Mouse (Mus musculus): ENCODE results near the gene Lrrc8b. TPM values are rescaled to one million over a fixed set of nuclear protein-coding genes. Genes with fewer than 3 reads are reported as not detected.

Lrrc8b gene
- total RNA-seq, 2 experiments from 2014 or later = 20.6 to 21.3 TPM

DNA sequence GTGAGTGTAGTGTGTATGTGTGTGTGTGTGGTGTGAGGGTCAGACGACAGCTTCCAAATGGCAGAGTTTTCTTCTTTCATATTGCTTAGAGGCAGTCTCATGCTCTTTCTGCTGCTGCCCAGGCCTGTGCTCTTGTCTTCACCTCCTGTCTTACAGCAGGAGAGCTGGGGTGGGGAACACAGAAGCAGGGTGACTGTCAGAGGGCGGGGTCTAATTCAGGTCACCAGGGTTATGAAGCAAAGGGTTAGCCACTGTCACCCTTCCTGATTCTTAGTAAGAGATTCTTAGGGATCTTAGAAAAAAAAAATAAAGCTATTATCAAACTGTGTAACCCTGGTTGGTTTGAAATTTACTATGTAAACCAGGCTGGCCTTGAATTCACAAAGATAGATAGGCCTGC lies 10.0 kb downstream of the Lrrc8b start:
- DNase-seq = no peak

DNA sequence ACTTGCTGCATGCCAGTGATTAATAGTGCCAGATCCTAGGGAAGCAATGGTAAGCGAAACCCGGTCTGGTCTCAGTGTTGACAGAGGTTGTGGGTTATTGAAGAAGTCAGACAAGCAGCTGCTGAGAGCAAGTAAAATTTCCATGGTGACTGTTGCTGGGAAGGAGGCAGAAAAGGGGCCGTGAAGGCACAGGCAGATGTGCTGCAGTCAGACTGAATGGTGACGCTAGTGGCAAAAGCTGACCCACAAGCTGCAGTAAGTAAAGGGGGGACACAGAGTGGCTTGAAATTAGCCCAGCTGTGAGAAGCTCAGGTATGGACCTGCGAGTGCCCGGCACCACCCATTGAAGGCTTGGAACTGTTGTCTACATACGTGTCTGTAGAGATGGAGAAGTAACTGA lies 11.8 kb downstream of the Lrrc8b start:
- DNase-seq = no peak

DNA sequence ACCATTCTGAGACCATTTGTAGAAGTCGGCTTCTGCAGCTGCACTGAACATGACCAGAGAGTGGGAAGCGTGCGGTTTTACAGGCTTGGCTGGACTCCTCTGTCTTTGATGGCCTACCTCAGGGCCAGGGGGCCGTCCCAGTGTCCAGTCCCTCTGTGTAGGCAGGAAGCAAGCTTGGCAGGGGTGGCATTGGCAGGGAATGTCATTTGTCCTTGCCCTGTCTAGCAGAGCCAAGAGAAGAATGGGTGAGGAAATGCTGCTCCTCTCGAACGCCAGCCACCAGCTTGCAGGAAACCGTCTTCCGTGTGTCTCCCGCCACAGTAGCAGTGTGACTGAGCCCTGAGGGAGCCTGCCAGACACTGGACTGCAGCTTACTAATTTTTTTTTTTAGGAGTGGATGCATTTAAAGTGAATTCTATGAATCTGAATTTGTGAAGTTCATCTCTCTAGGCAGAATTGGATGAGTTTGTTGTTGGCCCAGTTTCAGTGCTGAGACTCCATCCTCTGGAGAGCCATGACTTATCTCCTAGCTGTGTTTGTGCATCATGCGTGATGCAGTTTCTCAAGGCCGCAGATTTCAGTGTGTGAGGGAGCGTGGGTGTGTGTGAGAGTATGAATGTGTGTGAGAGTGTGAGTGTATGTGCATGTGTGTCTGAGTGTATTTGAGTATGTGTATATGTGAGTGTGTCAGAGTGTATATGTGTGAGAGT lies 12.8 kb downstream of the Lrrc8b start:
- DNase-seq = peak; percentile 25

DNA sequence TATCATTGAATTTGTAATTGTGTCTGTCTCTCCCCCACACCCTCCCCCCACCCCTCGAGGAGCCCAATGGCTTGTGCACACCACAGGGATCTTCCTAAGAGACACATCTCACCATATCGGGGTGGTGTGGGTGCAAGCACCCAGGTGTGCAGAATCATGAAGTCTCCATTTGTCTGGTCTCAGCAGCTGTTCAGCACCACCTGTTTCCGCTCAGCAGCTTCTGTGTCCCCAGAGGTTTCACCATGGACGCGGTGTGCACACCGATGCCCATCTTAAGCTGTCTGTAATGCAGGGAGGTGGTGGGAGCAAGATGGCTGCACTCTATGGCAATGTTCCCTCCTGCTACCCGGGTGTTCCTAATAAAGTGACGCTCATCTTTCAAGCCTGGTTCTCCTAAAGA lies 14.6 kb downstream of the Lrrc8b start:
- no peak for DNase-seq

DNA sequence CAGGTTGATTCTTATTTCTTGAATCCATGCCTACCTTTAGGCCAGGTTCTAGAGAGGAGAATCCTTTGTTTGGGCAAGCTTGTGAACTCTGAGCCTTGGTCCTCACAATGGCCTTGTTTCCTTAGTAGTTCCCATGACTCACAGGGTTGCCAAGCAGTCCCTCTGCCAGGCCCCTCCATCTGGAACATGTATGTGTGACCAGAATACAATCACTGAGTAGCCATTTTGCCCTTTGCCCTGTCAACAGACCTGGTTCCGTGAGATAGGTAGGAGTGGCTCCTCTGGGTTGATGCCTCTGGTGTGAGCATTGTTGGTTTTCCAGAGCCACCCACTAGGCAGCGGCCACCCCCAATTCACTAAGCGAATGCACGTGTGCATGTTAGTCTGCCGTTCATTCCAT lies 24.0 kb downstream of the Lrrc8b start:
- DNase-seq = no peak

DNA sequence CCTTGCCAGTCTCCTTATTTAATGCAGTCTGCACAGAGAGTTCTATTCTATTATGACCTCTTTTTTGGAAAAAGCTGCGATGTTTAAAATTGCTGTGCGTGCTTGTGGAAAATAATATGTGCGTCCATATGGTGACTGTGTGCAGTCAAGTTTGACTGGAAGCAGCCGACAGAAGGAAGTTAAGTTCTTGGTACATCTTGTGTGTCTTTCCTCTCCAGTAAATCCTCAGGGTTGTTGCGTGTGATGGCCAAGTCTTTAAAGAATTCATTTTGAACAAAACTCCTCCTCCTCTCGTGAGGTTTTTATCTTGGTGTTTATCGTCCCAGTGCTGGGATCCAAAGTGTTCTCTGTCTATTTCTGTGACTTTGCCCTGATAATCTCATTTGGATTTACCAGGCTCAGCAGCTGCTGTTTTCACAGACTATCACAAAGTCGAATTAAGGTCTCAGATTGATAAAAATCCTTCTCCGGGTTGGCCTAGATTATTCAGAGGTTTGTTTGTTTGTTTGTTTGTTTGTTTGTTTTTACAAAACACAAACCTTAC lies 25.5 kb downstream of the Lrrc8b start:
- DNase-seq = no peak

DNA sequence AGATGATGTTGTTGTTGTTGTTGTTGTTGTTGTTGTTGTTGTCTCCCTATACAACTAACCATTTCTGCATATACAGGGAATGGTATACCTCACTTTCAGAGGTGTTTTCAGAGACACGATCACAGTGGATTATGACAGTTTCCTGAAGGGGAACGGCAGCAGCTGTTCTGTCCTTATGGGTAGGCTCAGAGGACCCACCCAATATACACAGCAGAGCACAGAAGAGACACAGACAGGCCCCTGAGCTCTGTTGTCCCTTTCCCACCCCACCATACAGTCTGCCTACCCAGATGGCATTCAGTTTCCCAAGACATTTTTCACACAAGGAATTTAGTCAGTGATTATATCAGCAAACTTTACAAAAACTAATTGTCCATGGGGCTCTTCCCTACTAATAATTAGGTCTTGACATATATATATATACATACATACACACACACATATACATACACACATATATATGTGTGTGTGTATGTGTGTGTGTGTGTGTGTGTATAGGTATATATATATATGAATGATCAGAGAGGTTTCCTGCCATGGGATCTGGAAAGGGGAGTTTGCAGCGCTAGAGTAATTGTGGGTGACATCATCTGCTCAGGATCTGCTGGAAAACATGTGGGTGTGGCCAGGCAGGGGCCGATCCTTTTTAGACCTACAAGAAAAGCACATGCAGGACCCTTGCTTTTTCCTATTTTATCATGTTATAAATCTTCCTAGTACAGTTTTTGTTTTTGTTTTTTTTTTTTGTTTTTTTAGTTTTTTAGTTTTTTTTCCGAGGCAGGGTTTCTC lies 26.8 kb downstream of the Lrrc8b start:
- peak; percentile 27 for DNase-seq

DNA sequence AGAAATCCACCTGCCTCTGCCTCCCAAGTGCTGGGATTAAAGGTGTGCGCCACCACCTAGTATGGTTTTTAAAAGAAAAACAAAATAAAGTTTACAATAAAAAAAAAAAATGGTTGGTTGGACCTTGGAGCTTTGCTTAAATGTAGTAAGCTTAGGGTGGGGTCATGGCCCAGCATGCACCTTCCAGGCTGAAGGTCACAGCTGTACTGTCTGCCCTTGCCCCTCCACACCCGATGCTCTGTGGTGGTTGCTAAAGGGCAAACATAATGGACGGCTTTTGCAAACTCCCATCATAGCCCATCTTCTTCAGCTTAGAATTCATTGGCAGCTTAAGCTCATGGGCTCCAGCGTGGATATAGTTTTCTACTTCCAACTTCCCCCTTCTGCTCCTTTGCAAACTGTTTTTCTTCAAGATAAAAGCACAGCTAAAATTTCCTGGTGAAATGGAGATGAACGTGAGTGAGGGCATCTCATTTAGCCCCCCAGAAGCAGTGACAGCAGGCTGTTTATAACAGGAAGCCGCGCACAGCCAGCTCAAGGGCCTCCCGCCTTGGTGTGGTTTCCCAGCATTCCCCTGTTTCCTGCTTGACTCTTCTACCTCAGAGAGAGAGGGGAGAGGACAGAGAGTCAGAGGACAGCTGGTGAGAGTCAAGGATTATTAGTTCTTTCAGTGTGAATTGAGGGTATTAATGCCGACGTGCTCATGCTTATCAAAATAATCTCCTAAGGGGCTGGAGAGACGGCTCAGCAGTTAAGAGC lies 27.7 kb downstream of the Lrrc8b start:
- peak; percentile 33 for DNase-seq

DNA sequence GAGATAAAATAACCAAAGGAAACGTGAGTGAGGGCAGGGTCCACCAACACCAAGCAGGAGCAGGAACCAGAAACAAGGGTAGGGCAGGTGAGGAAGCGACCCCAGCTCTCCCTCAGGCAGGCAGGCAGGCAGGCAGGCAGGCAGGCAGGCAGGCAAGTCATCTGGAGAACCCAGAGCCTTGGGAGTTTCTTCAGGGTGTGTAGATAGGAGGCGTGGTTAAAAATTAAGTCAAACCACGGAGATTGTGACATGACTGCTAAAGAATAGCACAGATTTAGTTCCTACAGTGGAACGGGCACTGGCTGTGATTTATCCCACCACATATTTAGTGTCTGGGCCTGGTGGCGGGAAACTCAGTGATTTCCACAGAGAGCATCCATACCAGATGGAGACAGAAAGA lies 30.1 kb downstream of the Lrrc8b start:
- no peak for DNase-seq

DNA sequence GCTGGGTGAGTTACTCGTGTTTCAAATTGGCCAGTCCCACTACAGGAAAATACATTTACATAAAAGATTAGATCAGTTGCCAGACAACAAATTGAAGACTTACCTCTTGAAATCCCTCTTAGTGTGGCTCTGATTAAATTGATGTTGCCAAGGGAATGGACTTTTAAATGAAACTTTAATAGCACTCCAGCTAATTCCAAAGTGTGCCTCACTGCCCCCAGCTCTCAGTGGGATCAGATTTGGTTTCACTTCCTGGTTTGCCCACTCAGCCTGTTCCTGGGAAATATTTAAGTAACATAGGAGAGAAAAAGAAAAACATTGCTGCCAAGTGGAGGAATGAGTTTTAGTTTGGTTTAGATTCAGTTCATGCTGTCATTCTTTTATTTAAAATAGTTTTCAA lies 38.5 kb downstream of the Lrrc8b start:
- DNase-seq = no peak

DNA sequence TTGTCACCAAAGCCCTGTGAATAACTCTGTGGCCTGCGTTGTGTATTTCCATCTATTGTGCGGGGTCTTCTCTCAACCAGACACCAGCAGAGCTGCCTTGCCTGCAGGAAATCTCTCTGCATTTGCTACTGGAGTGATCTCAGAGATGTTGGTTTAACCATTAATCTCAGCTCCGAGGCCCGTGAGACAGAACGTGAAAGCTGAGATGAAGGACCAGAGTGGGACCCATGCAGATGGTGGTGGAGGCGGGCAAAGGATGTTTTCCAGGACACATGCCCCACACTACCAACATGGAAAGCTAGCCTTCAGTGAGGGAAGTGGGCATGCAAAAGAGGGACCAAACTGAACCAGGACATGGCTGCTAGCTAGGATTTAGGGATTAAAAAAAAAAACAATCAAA lies 43.5 kb downstream of the Lrrc8b start:
- DNase-seq = no peak

DNA sequence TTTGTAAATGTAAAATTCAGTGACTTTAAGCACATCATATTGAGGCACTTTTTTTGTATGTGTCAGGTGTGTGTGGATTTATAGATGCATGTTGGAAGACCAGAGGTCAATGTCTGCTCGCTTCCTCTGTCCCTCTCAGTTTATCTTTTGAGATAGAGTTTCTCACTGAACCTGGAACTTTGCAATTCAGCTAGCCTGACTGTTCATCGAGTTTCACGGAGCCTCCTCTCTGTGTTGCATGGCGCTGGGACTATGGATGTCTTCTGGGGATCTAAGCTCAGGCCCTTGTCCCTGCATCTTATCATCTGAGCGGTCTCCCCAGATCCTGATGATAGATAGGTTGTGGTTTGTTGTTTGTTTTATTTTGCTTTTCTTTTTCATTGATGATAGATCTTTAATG lies 45.0 kb downstream of the Lrrc8b start:
- DNase-seq = no peak

DNA sequence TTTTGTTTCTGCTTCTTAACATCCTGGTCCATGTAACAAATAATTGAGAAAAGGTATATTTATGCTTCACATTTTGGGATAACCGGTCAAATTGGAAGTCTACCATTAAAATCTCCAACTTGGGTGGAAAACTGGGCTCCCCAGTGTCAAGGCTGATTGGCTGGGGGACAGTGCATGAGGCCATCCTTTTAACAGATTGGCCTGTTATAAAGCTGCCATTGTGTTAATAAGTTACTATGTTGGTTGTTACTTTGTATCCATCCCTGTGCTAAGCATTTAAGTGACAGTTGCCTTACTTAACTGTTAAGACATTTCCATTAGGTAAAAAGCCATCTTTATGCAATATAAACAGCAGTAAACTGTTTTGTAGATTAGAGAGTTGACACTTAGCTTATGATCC lies 45.5 kb downstream of the Lrrc8b start:
- no peak for DNase-seq

DNA sequence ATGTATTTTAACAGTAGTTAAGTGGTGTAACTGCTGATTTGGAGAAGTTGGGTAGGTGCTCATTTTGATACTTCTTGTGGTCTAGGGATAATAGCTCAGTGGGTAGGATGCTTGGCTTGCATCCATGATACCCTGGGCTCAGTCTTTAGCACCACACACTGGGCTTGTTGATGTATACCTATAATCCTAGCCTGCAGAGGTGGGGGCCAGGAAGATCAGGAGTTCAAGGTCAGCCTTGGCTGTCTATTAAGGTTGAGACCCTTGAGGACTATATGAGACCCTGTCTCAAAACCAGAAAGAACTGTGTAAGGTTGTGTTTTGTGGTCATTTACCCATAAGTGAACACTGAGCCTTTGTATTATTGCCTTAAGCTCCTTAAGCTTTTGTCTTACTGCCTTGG lies 49.1 kb downstream of the Lrrc8b start:
- no peak for DNase-seq

DNA sequence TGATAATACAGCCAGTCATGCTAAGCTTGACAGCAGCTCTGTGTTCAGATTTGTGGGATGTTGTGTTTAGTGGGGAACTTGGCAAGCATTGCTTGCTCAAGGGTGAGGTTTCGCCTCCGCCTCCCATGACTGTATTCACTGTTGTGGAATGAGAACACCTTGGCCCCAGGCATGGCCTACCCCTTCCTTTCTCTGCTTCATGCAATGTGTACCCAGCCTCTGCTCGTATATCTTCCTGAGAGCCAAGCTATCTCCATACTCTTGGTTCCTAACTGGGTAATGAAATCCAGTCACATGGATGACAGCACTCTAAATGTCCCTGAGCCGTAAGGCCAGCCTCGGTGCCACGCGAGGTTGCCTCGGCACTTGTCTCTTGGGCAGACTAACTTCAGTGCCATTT lies 50.0 kb downstream of the Lrrc8b start:
- DNase-seq = no peak

DNA sequence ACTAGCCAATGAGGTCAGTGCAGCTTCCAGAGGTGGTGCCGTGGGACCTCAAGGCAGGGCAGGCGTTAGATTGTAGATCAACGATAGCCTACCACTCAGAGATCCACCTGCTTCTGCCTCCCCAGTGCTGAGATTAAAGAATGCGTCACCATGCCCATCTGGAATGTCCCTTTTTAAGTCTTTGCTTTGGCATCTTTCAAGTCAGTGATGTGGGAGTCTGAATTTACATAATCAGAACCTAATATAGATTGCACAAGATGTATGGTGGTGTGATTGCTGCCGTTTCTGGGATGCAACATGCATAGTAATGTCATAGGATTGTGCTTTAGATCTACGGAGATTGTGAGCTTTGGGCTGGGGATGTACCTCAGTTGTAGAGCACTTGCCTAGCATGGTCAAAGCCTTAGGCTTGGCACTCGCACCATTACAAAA lies 50.9 kb downstream of the Lrrc8b start:
- no peak for DNase-seq

DNA sequence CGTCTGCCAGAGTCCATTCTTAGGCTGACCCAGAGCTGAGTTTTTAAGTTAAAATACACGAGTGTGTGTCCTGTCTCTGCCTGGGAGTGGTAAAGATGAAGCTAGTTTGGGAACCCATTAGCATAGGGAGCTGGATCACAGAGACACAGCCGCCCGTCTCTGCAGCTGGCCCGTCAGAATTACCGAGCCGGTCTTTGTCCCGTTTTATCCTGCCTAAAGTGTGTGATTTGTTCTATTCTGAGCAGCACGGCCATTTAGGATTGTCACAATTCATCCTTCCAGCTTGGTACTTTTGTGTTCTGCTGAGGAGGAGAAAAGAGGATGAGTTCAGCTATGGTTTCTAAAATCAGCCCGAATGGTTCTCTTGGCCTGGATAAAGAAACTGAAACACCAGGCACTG lies 51.7 kb downstream of the Lrrc8b start:
- DNase-seq = no peak

DNA sequence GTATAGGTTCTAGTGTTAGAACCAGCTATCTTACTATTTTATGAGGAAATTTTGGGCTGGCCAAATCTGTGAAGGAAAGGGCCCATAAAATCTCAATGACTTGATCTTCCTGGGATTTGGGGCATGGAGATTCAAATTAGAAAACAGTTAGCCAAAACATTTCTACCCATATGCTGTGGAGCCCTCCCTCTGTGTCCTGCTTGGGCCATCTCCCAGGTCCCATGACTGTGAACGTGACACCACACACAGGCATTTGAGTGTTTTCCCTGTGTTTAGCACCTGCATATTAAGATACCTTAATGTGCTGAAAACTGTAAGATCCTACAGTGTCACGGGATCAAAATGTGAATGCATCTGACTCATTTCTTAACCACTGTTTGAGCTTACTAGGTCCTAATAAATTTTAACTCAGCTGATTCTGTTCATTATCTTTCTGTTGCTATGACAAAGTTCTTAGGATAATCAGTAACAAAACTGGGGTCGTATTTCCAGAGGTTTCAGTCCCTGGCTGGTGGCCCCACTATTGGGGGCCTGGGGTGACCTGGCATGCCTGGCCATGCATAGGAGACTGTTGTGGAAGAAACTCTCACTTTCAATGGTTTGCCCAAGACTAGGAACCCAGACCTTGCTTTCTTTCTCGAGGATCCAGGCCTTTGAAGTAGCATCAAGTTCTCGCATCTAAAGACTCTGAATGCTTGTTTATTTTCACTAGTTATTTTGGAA lies 57.6 kb downstream of the Lrrc8b start:
- DNase-seq = no peak

DNA sequence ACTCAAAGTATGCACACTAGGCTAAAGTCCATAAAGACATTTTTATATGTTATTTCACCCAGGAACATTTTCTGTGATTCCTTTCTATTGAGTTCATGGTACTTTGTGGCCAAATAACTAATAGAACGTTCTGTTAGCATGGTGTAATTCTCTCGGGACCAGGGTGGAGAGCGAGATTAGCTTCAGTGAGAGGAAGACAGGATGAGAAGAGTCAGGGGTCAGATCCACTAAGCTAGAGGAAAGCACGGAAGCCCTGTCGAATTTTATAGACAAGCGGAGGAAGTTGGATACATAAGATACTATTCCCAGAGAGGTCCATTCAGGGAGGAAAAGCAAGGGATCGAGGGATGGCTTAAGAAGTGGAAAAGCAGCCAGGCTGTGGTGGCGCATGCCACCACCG lies 62.0 kb downstream of the Lrrc8b start:
- no peak for DNase-seq

DNA sequence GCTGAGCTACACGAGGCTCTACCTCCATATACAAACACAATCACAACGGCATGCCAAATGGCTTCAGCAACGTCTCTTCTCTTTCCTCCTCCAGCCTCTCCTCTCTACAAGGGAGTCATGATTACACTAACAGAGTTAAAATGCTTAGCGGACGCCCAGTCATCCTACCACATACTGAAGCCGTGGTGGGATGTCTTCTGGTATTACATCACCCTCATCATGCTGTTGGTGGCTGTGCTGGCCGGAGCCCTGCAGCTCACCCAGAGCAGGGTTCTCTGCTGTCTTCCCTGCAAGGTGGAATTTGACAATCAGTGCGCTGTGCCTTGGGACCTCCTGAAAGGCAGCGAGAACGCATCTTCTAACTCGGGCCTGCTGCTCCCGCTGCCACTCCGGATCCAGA lies 64.1 kb downstream of the Lrrc8b start:
- no peak for DNase-seq

DNA sequence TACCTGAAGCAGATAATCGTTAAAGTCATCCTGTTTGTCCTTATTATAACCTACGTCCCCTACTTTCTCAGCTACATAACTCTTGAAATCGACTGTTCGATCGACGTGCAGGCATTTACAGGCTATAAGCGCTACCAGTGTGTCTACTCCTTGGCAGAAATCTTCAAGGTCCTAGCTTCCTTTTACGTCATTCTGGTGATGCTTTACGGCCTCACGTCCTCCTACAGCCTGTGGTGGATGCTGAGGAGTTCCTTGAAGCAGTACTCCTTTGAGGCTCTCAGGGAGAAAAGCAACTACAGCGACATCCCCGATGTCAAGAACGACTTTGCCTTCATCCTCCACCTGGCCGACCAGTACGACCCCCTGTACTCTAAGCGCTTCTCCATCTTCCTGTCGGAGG lies 65.0 kb downstream of the Lrrc8b start:
- DNase-seq = no peak

DNA sequence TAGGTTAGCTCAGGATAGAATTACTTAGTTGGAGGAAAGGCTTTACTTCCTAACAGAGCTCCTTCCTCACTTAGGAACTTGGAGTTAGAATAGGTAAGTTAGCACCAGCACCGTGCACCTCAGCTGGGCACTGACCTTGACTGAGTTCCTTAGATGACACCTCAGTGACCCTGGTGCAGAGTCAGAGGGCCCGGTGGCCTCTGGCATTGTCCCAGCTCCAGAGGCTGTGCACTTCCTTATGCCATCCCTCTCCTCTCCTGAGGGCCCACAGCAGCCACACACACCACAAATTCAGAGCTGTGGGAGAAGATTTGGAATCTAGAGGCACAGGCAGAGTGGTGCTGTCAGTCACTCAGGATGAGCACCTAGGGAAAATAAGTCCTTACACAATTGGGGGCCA lies 68.1 kb downstream of the Lrrc8b start:
- no peak for DNase-seq

DNA sequence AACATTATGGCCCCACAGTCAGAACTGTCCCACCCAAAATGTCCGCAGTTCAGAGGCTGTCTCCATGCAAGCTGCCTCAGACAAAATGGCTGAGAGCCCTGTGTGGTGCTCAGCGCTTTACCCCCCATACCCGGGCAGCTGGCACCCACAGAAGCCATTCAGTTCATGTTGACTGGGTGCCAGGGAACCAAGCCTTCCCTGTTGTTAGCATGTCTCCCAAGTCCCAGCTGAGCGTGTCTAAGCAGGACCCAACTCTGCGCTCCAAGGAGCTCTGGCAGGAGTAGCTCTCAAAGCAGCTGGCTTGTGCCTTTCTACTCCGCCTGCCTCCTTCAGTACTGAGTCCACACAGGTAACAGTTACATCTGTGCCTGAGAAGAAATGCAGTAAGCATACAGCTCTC lies 68.7 kb downstream of the Lrrc8b start:
- DNase-seq = no peak
